Mouse (Mus musculus) MEL (cell line): ENCODE measurements around the gene Ptpn14. TPM values are rescaled to one million over a fixed set of nuclear protein-coding genes. Genes with fewer than 3 reads are reported as not detected.

Experiments used
- DNase-seq: peaks from one replicate; pipeline ENCODE4 v3.0.0; 2011; ENCODE audit warnings: low read depth, low spot score
- H3K27ac ChIP-seq: 2 replicates; pipeline ENCODE4 v1.5.1; 2012; ENCODE audit warnings: low read depth, mild to moderate bottlenecking, control low read depth, low read length, moderate library complexity; ENCODE audit not compliant: control insufficient read depth
- H3K27me3 ChIP-seq, 2 experiments: fragments of 150-350 bp in 1 of 2; sonication (generic) in 1 of 2; 2 replicates each; pipeline ENCODE4 v1.6.1; 2012; ENCODE audit warnings: low read length in 2 of 2, mild to moderate bottlenecking in 2 of 2, improper control_type of control experiment in 1 of 2, moderate library complexity in 1 of 2; ENCODE audit not compliant: insufficient read depth in 2 of 2, control insufficient read depth in 1 of 2
- H3K36me3 ChIP-seq, 2 experiments: 2 replicates each; pipeline ENCODE4 v1.6.1; 2012 to 2014; ENCODE audit warnings: low read length in 2 of 2, improper control_type of control experiment in 1 of 2, inconsistent platforms in 1 of 2, mild to moderate bottlenecking in 1 of 2; ENCODE audit not compliant: insufficient read depth in 2 of 2, control insufficient read depth in 1 of 2
- H3K4me1 ChIP-seq, 2 experiments: fragments of 150-350 bp in 1 of 2; sonication (generic) in 1 of 2; 2 replicates each; pipeline ENCODE4 v1.6.1; 2012; ENCODE audit warnings: low read length in 2 of 2, improper control_type of control experiment in 1 of 2, mild to moderate bottlenecking in 1 of 2; ENCODE audit not compliant: insufficient read depth in 2 of 2, control insufficient read depth in 1 of 2
- H3K4me3 ChIP-seq, 2 experiments: fragments of 150-350 bp in 1 of 2; sonication (generic) in 1 of 2; 2 replicates each; pipeline ENCODE4 v1.5.1; 2012; ENCODE audit warnings: low read depth in 2 of 2, low read length in 2 of 2, mild to moderate bottlenecking in 2 of 2, moderate library complexity in 2 of 2, control low read depth in 1 of 2, improper control_type of control experiment in 1 of 2; ENCODE audit not compliant: control insufficient read depth in 1 of 2, insufficient read depth in 1 of 2
- H3K79me2 ChIP-seq: 2 replicates; pipeline ENCODE4 v1.6.1; 2012; ENCODE audit warnings: mild to moderate bottlenecking, low read length, moderate library complexity; ENCODE audit not compliant: control insufficient read depth, poor library complexity, insufficient read depth
- H3K9ac ChIP-seq: 2 replicates; pipeline ENCODE4 v1.6.1; 2012; ENCODE audit warnings: low read depth, mild to moderate bottlenecking, control low read depth, low read length, moderate library complexity; ENCODE audit not compliant: control insufficient read depth, poor library complexity, severe bottlenecking
- H3K9me3 ChIP-seq: fragments of 150-350 bp; sonication (generic); replicated peaks from 2 replicates; pipeline ENCODE4 v1.6.1; 2012; ENCODE audit warnings: mild to moderate bottlenecking, low read length, improper control_type of control experiment, moderate library complexity; ENCODE audit not compliant: insufficient read depth
- CTCF ChIP-seq, 3 experiments: IDR thresholded peaks in 2 of 3; conservative IDR thresholded peaks in 1 of 3; 2 replicates each; pipeline ENCODE4 v1.5.1; 2011 to 2012; ENCODE audit warnings: low read length in 3 of 3, low read depth in 2 of 3, mild to moderate bottlenecking in 2 of 3, improper control_type of control experiment in 1 of 3, inconsistent platforms in 1 of 3, mixed read lengths in 1 of 3, moderate library complexity in 1 of 3; ENCODE audit not compliant: control insufficient read depth in 1 of 3, insufficient read depth in 1 of 3, poor library complexity in 1 of 3, severe bottlenecking in 1 of 3
- E2F4 ChIP-seq: IDR thresholded peaks from 2 replicates; pipeline ENCODE4 v1.6.1; 2011; ENCODE audit warnings: low read depth, low read length, improper control_type of control experiment, borderline replicate concordance
- EP300 ChIP-seq, 2 experiments: IDR thresholded peaks; 2 replicates each; pipeline ENCODE4 v1.6.1; 2011; ENCODE audit warnings: improper control_type of control experiment in 2 of 2, low read length in 2 of 2, low read depth in 1 of 2, mild to moderate bottlenecking in 1 of 2
- ETS1 ChIP-seq: IDR thresholded peaks from 2 replicates; pipeline ENCODE4 v1.6.1; 2012; ENCODE audit warnings: low read depth, mild to moderate bottlenecking, inconsistent platforms, low read length, improper control_type of control experiment, moderate library complexity
- GATA1 ChIP-seq: IDR thresholded peaks from 2 replicates; pipeline ENCODE4 v1.6.1; 2011; ENCODE audit warnings: low read depth, low read length, improper control_type of control experiment
- HCFC1 ChIP-seq: IDR thresholded peaks from 2 replicates; pipeline ENCODE4 v1.6.1; 2012; ENCODE audit warnings: low read depth, mild to moderate bottlenecking, inconsistent platforms, low read length, improper control_type of control experiment, moderate library complexity
- JUND ChIP-seq: IDR thresholded peaks from 2 replicates; pipeline ENCODE4 v1.6.1; 2011; ENCODE audit warnings: low read depth, mild to moderate bottlenecking, improper control_type of control experiment, low read length
- MAX ChIP-seq: IDR thresholded peaks from 2 replicates; pipeline ENCODE4 v1.6.1; 2011; ENCODE audit warnings: low read length, improper control_type of control experiment
- MAZ ChIP-seq: IDR thresholded peaks from 2 replicates; pipeline ENCODE4 v1.6.1; 2012; ENCODE audit warnings: low read depth, mild to moderate bottlenecking, inconsistent platforms, low read length, improper control_type of control experiment
- MXI1 ChIP-seq: IDR thresholded peaks from 2 replicates; pipeline ENCODE4 v1.6.1; 2011; ENCODE audit warnings: mild to moderate bottlenecking, low read depth, low read length, improper control_type of control experiment
- MYB ChIP-seq: IDR thresholded peaks from 2 replicates; pipeline ENCODE4 v1.6.1; 2011; ENCODE audit warnings: mild to moderate bottlenecking, low read depth, low read length, improper control_type of control experiment
- MYC ChIP-seq: IDR thresholded peaks from 2 replicates; pipeline ENCODE4 v1.6.1; 2011; ENCODE audit warnings: low read depth, mild to moderate bottlenecking, low read length, improper control_type of control experiment, moderate library complexity
- NELFE ChIP-seq: IDR thresholded peaks from 2 replicates; pipeline ENCODE4 v1.6.1; 2011; ENCODE audit warnings: low read depth, low read length, improper control_type of control experiment
- NRF1 ChIP-seq: IDR thresholded peaks from 2 replicates; pipeline ENCODE4 v1.6.1; 2014; ENCODE audit warnings: low read depth, mild to moderate bottlenecking, inconsistent platforms, low read length, improper control_type of control experiment, moderate library complexity; ENCODE audit not compliant: poor library complexity, insufficient read depth, severe bottlenecking
- RAD21 ChIP-seq: IDR thresholded peaks from 2 replicates; pipeline ENCODE4 v1.6.1; 2011; ENCODE audit warnings: mild to moderate bottlenecking, low read depth, low read length, improper control_type of control experiment
- RCOR1 ChIP-seq: IDR thresholded peaks from 2 replicates; pipeline ENCODE4 v1.6.1; 2012; ENCODE audit warnings: low read depth, mild to moderate bottlenecking, inconsistent platforms, low read length, improper control_type of control experiment
- SIN3A ChIP-seq: IDR thresholded peaks from 2 replicates; pipeline ENCODE4 v1.6.1; 2012; ENCODE audit warnings: low read length, improper control_type of control experiment, inconsistent platforms
- TAL1 ChIP-seq: IDR thresholded peaks from 2 replicates; pipeline ENCODE4 v1.6.1; 2012; ENCODE audit warnings: mild to moderate bottlenecking, inconsistent platforms, low read length, moderate library complexity, mixed read lengths
- TCF12 ChIP-seq: IDR thresholded peaks from 2 replicates; pipeline ENCODE4 v1.6.1; 2014; ENCODE audit warnings: low read depth, mild to moderate bottlenecking, inconsistent platforms, low read length, improper control_type of control experiment, moderate library complexity
- USF1 ChIP-seq: IDR thresholded peaks from 2 replicates; pipeline ENCODE4 v1.6.1; 2014; ENCODE audit warnings: low read depth, mild to moderate bottlenecking, inconsistent platforms, low read length, improper control_type of control experiment, moderate library complexity
- USF2 ChIP-seq, 2 experiments: IDR thresholded peaks; 2 replicates each; pipeline ENCODE4 v1.6.1; 2011 to 2012; ENCODE audit warnings: improper control_type of control experiment in 2 of 2, low read length in 2 of 2, borderline replicate concordance in 1 of 2, inconsistent platforms in 1 of 2, low read depth in 1 of 2, mild to moderate bottlenecking in 1 of 2; ENCODE audit not compliant: insufficient read depth in 1 of 2
- ZC3H11A ChIP-seq: IDR thresholded peaks from 2 replicates; pipeline ENCODE4 v1.6.1; 2012; ENCODE audit warnings: low read depth, mild to moderate bottlenecking, inconsistent platforms, low read length, improper control_type of control experiment
- polyA plus RNA-seq, 2 experiments: library from polyadenylated mRNA; stranded (reverse) in 1 of 2; unstranded in 1 of 2; fragments of >175 nt in 1 of 2; fragments of >200 nt in 1 of 2; gene quantifications; 2 replicates each; pipeline versions ENCODE4 v1.2.1 to v1.2.4; 2012; ENCODE audit warnings: low replicate concordance in 2 of 2, low read depth in 1 of 2; ENCODE audit not compliant: insufficient read length in 2 of 2, insufficient read depth in 1 of 2, missing spikeins in 1 of 2
- total RNA-seq: library from RNA; depleted of rRNA; stranded (reverse); fragments of 300-350 nt; gene quantifications from 2 replicates; pipeline ENCODE4 v1.2.3, GENCODE M21; 2012

Gene Ptpn14
- total and polyA plus RNA-seq, 3 experiments = 0.62 to 1.0 TPM; not detected in 1

DNA sequence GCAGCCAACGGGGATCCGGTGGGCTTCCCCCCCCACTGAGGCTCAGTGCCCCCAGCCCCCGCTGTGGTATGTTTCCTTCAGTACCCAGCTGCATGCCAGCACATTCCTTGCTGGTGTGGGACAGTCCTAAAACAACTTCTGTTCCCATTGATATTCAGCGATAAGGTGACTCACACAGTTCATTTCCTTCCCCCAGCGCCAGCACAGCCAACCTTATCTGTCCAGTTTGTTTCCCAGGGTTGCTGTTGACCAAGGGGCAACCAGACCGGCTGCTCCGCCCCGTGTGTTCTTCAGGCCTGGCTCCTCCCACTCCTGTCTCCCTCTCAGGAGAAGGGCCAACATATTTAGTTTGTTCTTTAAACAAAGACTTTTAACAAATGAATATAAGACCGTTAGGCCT is 139.4 kb downstream of the Ptpn14 start:
- peak overlapping the region; percentile 45 to 61 for H3K4me3 ChIP-seq
- peaks cover 0 to 9% of the 10 kb centered on the region in 2 experiments; a peak in 2 of 4 replicates for H3K36me3 ChIP-seq
- H3K79me2 ChIP-seq = no peaks in the 10 kb centered on the region
- no peaks in the 10 kb centered on the region for H3K9me3 ChIP-seq
- H3K9ac ChIP-seq = peak overlapping the region; percentile 50
- peak; percentile 76 for DNase-seq
- peak overlapping the region; percentile 70 for H3K27ac ChIP-seq
- TF ChIP-seq MAZ (0 out of 2 replicates have a peak, but pooled peaks have one; percentile 44), ETS1 (peak; percentile 60), NRF1 (no peak), ZC3H11A (no peak), TCF12 (peak; percentile 56), CTCF (IDR thresholded peaks at IDR 0.05 in 2 of 3, conservative IDR thresholded peaks at IDR 0.05 in 1 of 3; ENCODE audit: control insufficient read depth in 1 of 3, insufficient read depth in 1 of 3, low read depth in 2 of 3, low read length in 3 of 3, poor library complexity in 1 of 3, severe bottlenecking in 1 of 3) (no peak), E2F4 (no peak), USF2 (IDR thresholded peaks at IDR 0.05; ENCODE audit: borderline replicate concordance in 1 of 2, insufficient read depth in 1 of 2, low read depth in 1 of 2, low read length in 2 of 2) (no peak), MAX (peak; percentile 35; the same call in 1 of the 2 replicates), JUND (peak; percentile 56; the same call in 1 of the 2 replicates), USF1 (0 out of 2 replicates have a peak, but pooled peaks have one; percentile 17), SIN3A (peak; percentile 25), TAL1 (peak; percentile 31), GATA1 (peak; percentile 70), MXI1 (peak; percentile 44), NELFE (peak; percentile 7; the same call in 1 of the 2 replicates), RAD21 (no peak), RCOR1 (0 out of 2 replicates have a peak, but pooled peaks have one; percentile 53), MYB (0 out of 2 replicates have a peak, but pooled peaks have one; percentile 16), HCFC1 (no peak), EP300 (IDR thresholded peaks at IDR 0.05; ENCODE audit: low read depth in 1 of 2, low read length in 2 of 2) (peak; percentile 60 to 75), MYC (0 out of 2 replicates have a peak, but pooled peaks have one; percentile 18)
- TF ChIP-seq, all 39 proteins: peak for 15
- peaks cover 5 to 15% of the 10 kb centered on the region in 2 experiments for H3K4me1 ChIP-seq
- no peaks in the 10 kb centered on the region for H3K27me3 ChIP-seq
